Mouse (Mus musculus) G1E (cell line): ENCODE measurements around the gene Zfpm1.

ENCODE experiments used
- CTCF ChIP-seq: IDR thresholded peaks from 2 replicates; pipeline ENCODE4 v1.5.1; 2012; ENCODE audit warnings: low read depth, low read length, inconsistent platforms, mixed read lengths
- GATA1 ChIP-seq: IDR thresholded peaks from 2 replicates; pipeline ENCODE4 v1.6.1; 2012; ENCODE audit warnings: borderline replicate concordance, low read length, inconsistent platforms, mixed read lengths
- GATA2 ChIP-seq: IDR thresholded peaks from 2 replicates; pipeline ENCODE4 v1.6.1; 2012; ENCODE audit warnings: low read depth, low read length, inconsistent platforms, borderline replicate concordance
- TAL1 ChIP-seq: conservative IDR thresholded peaks from 2 replicates; pipeline ENCODE4 v1.6.1; 2012; ENCODE audit warnings: low read depth, low read length, inconsistent platforms, mixed read lengths

DNA sequence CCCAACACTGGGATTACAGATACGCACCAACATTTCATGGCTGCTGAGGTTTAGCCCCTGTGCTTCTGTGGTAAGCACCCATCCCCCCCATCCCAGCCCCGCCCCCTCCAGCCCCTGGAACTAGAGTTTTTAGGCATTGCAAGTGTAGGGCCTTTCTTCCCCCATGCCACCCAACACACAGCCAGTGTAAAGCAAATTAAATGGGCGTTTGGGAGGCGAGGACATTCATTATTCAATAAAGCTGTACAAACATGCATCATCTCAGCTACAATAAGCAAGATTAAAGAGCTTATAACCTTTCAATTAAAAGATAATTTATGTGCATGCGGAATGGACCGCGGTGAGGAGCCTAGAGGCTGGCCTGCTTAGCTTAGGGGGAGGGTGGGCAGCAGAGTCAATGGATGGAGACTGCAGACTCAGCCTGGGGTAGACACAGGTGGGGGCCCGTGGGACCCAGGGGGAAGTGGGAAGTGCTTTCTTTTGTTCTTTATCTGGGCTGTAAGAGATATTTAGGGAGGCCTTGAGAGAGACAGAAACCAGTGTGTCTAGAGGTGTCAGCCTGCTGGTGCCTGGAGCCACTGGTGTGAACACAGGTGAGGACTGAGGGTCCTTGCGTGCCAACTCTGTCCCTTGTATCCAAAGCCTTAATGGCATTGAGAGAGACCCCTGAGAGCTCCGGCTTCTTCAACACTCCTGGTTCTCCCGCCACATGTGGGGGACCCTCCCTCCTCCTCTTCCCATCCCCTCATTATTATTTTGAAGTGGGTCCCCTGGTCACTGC lies 68.6 kb downstream of the Zfpm1 start:
- TF ChIP-seq CTCF (no peak), TAL1 (no peak), GATA1 (no peak), GATA2 (no peak)
